Mouse (Mus musculus) megakaryocyte, adult 5-6 weeks (primary cell): ENCODE results near the gene Arhgap23. TPM values are rescaled to one million over a fixed set of nuclear protein-coding genes. Genes with fewer than 3 reads are reported as not detected.

Experiments
- ATAC-seq: 2 replicates; pipeline ENCODE4 v1.8.0; 2016; ENCODE audit warnings: mild to moderate bottlenecking, inconsistent platforms; ENCODE audit not compliant: poor library complexity, severe bottlenecking
- total RNA-seq, 2 experiments: library from RNA; stranded (forward) in 1 of 2; stranded (reverse) in 1 of 2; fragments of 153-499, 151-499 nt in 1 of 2; fragments of 221-1000, 200-1000 nt in 1 of 2; gene quantifications; 2 replicates each; pipeline versions ENCODE4 v1.2.3 to v1.2.4; 2015 to 2017

Arhgap23 gene
- total RNA-seq, 2 experiments from 2014 or later: 5.8 to 7.7 TPM

DNA sequence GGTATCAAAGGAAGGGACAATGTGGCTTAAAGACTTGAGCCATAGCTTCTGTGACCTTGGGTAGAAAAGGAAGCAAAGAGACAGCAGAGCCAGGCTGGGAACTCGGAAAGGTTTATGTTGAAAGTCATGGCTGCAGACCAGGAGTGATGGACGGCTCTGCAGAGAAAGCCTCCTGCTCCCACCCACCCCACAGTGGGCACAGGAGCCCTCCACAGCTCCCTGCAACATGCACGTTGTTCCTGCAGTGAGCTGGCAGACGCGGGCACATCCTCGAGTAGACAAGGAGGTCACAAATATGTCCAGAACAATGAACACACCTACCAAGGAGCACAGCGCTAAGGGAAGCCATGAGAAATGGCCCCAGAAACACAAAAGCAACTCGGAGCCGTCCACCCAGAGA lies 128.6 kb downstream of the Arhgap23 start:
- no peak for ATAC-seq

GRCm38 (mm10) chr11:97545808-97546560 lies 130.7 kb downstream of the Arhgap23 start:
- no peak for ATAC-seq

GRCm38 (mm10) chr11:97546804-97547411 lies 131.6 kb downstream of the Arhgap23 start:
- no peak for ATAC-seq

GRCm38 (mm10) chr11:97547957-97548706 lies 132.8 kb downstream of the Arhgap23 start:
- ATAC-seq: no peak

DNA sequence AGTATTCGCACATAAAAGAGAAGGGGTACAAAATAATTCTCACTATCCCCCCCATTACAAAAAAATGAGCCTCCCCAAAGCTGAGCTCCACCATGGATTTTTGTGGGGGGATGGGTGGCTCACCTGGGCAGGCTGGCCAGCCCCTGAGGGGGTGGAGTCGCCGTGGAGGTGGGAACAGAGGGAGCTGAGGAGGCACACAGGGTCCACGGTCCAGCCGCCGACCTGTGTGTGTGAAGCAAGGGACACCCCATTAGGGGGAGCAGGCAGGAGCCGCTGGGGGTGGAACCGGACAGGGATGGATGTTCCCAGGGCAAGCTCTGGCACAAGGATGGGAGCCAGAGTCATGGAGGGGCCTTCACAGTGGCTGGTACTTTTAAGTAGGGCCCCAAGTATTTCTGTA lies 133.4 kb downstream of the Arhgap23 start:
- ATAC-seq: no peak

Other genes starting within 250 kb of the Arhgap23 start
- gene Kpnb1, start 227.7 kb upstream of the Arhgap23 start, total RNA-seq (2015): 86.9 and 93.7 TPM in 2 replicates
- gene Kpnb1, start 227.7 kb upstream of the Arhgap23 start, total RNA-seq (2017): 196 and 233 TPM in 2 replicates
- gene Npepps, start 134.9 kb upstream of the Arhgap23 start, total RNA-seq (2015): 39.3 and 45.0 TPM in 2 replicates
- gene Npepps, start 134.9 kb upstream of the Arhgap23 start, total RNA-seq (2017): 32.3 and 41.5 TPM in 2 replicates
- 17.2 and 19.8 TPM in 2 replicates for gene Mrpl45, start 99.8 kb upstream of the Arhgap23 start, total RNA-seq (2015)
- 8.2 and 15.2 TPM in 2 replicates for gene Mrpl45, start 99.8 kb upstream of the Arhgap23 start, total RNA-seq (2017)
- gene Gpr179, start 63.5 kb upstream of the Arhgap23 start, total RNA-seq (2015): not detected in 2 replicates
- under 0.01 TPM in 1 of 2 replicates, not detected in the other for gene Gpr179, start 63.5 kb upstream of the Arhgap23 start, total RNA-seq (2017)
- gene Socs7, start 53.0 kb upstream of the Arhgap23 start, total RNA-seq (2015): 4.0 and 4.4 TPM in 2 replicates
- 7.6 and 8.5 TPM in 2 replicates for gene Socs7, start 53.0 kb upstream of the Arhgap23 start, total RNA-seq (2017)
- not detected in 2 replicates for gene 4933428G20Rik, start 84.8 kb downstream of the Arhgap23 start, total RNA-seq (2015)
- not detected in 2 replicates for gene 4933428G20Rik, start 84.8 kb downstream of the Arhgap23 start, total RNA-seq (2017)
- gene Srcin1, start 160.7 kb downstream of the Arhgap23 start, total RNA-seq (2015): not detected in 2 replicates
- not detected in 2 replicates for gene Srcin1, start 160.7 kb downstream of the Arhgap23 start, total RNA-seq (2017)
- 0.18 and 1.2 TPM in 2 replicates for gene Epop, start 214.2 kb downstream of the Arhgap23 start, total RNA-seq (2015)
- gene Epop, start 214.2 kb downstream of the Arhgap23 start, total RNA-seq (2017): 0.40 TPM in 1 of 2 replicates, not detected in the other
- gene Mllt6, start 247.9 kb downstream of the Arhgap23 start, total RNA-seq (2015): 4.3 and 6.3 TPM in 2 replicates
- 6.9 and 7.1 TPM in 2 replicates for gene Mllt6, start 247.9 kb downstream of the Arhgap23 start, total RNA-seq (2017)